Mouse (Mus musculus) liver, adult 2 months (tissue): ENCODE measurements around the gene Plau. TPM values are rescaled to one million over a fixed set of nuclear protein-coding genes. Genes with fewer than 3 reads are reported as not detected.

Source experiments
- DNase-seq: peaks from one replicate; pipeline ENCODE4 v3.0.0-alpha.2; 2011; ENCODE audit warnings: low read depth, low spot score; ENCODE audit errors: extremely low read depth
- H3K27ac ChIP-seq: fragments of 200-500 bp; replicated peaks from 2 replicates; pipeline ENCODE4 v1.5.1; 2012; ENCODE audit warnings: low read depth, mild to moderate bottlenecking, control low read depth, inconsistent platforms, low read length; ENCODE audit not compliant: insufficient read depth
- H3K27me3 ChIP-seq: fragments of 200-500 bp; 2 replicates; pipeline ENCODE4 v1.6.1; 2012; ENCODE audit warnings: mild to moderate bottlenecking, moderate library complexity, low read length, inconsistent platforms; ENCODE audit not compliant: control insufficient read depth, insufficient read depth
- H3K36me3 ChIP-seq: fragments of 200-500 bp; 2 replicates; pipeline ENCODE4 v1.6.1; 2012; ENCODE audit warnings: low read length, inconsistent platforms; ENCODE audit not compliant: control insufficient read depth, insufficient read depth
- H3K4me1 ChIP-seq: fragments of 200-500 bp; 2 replicates; pipeline ENCODE4 v1.6.1; 2011; ENCODE audit warnings: low read length; ENCODE audit not compliant: control insufficient read depth, insufficient read depth
- H3K4me3 ChIP-seq: fragments of 200-500 bp; 2 replicates; pipeline ENCODE4 v1.5.1; 2011; ENCODE audit warnings: low read depth, mild to moderate bottlenecking, control low read depth, low read length, moderate library complexity; ENCODE audit not compliant: insufficient read depth
- H3K79me2 ChIP-seq: fragments of 200-500 bp; 2 replicates; pipeline ENCODE4 v1.6.1; 2012; ENCODE audit warnings: inconsistent platforms, mild to moderate bottlenecking, low read length, moderate library complexity; ENCODE audit not compliant: control insufficient read depth, insufficient read depth
- H3K9ac ChIP-seq: fragments of 200-500 bp; 2 replicates; pipeline ENCODE4 v1.6.1; 2012; ENCODE audit warnings: low read depth, mild to moderate bottlenecking, control low read depth, inconsistent platforms, low read length
- CTCF ChIP-seq: fragments of 200-500 bp; IDR thresholded peaks from 2 replicates; pipeline ENCODE4 v1.5.1; 2011; ENCODE audit warnings: low read depth, low read length, control low read depth
- POLR2A ChIP-seq: fragments of 200-500 bp; IDR thresholded peaks from 2 replicates; pipeline ENCODE4 v1.6.1; 2011; ENCODE audit warnings: low read length, control low read depth; ENCODE audit not compliant: insufficient read depth; ENCODE audit errors: extremely low read depth
- WGBS: fragments of 180-500 bp; shearing (Covaris S2); methylation state at CpG from one replicate; pipeline ENCODE4 v1.1.7; 2018; 5-methylcytosine and 5-hydroxymethylcytosine counted together
- polyA plus RNA-seq: library from polyadenylated mRNA; depleted of rRNA; stranded (reverse); fragments of >200 nt; gene quantifications from 2 replicates; pipeline ENCODE4 v1.2.3, GENCODE M21; 2012
- total RNA-seq: library from RNA; depleted of rRNA; stranded (reverse); fragments of >200 nt; gene quantifications from 2 replicates; pipeline ENCODE4 v1.2.3, GENCODE M21; 2014

Gene Plau
- total and polyA plus RNA-seq, 2 experiments: 0.57 to 1.2 TPM

DNA sequence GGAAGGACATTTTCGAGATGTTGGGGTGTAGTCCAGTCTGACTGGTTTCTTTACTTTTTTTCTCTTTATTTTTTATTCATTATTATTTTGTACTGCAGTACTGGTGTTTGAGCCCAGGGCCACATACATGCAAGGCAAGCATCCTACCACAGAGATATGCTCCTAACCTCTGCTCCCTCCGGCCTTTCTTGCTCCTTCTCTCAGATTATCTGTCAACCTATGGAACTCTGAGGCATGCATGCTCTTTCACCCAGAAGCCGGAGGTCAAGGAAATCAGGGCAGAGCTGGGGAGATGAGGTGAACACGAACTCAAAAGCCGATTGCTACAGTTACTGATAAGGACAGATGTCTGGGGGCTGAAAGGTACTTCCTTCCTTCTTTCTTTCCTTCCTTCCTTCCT lies 32.0 kb upstream of the Plau start:
- no peaks in the 10 kb centered on the region for H3K36me3 ChIP-seq
- H3K79me2 ChIP-seq: no peaks in the 10 kb centered on the region
- no peaks in the 10 kb centered on the region for H3K27me3 ChIP-seq
- no peak overlapping the region for H3K4me3 ChIP-seq
- DNase-seq: no peak
- no peaks in the 10 kb centered on the region for H3K4me1 ChIP-seq
- no peak for TF ChIP-seq CTCF
- TF ChIP-seq POLR2A: no peak
- H3K9ac ChIP-seq: no peak overlapping the region
- WGBS: 64% methylated on average over 5 of the region's 5 CpGs
- no peak overlapping the region for H3K27ac ChIP-seq

DNA sequence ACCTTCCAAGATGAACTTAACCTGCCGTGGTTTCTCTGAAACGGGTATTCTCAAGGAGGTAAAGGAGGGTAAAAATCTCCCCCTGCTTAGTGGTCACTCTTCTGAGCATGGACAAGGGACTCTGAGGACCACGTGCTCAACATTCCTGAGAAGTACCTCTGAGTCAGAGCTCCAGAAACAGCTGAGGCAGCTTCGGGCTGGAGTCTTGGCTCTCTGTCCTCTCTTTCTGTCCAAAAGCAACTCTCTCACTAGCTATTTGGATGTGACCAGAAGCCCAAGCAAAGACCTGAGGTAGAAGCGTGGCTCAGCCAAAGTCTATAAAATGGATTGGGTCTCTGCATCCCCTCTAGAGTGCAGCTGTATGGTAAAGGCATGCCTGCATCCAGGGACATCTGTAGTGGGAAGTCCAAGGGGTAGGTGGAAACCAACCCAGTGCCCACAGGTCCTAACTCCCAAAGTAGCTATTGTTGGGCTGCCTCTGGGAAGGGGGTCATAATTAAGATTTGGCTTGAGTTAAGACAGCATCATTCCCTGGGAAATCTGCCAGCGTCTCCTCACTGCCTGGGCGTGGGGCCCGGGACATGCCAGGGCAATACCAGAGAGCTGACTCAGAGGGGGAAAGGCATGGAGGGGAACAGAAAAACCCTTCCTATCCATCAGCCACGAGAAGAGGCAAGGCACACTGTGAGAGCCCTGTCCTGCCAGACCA lies 31.3 kb upstream of the Plau start:
- WGBS: 70% methylated on average over 9 of the region's 9 CpGs
- Histone ChIP-seq H3K36me3 (no peaks in the 10 kb centered on the region), H3K4me3 (no peak overlapping the region), H3K27ac (no peak overlapping the region), H3K79me2 (no peaks in the 10 kb centered on the region), H3K4me1 (no peaks in the 10 kb centered on the region), H3K9ac (no peak overlapping the region), H3K27me3 (no peaks in the 10 kb centered on the region)
- no peak for DNase-seq
- TF ChIP-seq CTCF (no peak), POLR2A (no peak)

DNA sequence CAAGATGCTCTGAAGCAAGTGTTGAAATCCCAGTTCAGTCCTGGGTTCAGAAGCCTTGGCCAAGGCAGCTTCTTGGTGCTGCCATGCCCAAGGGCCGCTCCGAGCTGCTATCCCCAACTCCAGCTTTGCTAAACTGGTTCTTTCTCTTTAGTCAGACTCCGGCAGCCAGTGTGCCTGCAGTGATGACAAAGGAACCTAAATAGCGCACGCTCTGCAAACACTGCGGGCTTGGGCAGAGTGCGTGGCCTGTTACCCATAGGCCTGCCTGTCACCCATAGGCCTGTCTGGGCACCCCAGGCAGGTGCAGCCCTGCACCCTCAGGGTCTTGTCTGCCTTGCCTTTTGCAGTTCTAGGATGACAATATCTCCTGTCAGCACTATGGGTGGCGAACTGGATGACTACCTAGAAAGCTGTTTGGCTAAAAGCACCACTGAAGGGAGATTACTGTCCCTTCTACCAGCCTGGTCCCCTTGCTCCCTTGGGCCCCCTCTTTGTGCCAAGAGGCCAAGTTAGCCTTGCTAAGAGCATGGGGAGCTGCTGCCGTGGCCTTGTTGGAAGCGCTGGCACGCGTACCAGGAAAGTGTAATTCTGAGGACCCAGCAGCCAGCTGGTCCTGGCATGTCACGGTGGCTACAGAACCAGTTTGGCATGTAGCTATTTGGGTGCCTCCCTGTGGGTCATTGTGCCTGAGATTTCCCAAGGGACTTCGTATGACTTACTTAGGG lies 30.2 kb upstream of the Plau start:
- DNase-seq: no peak
- Histone ChIP-seq H3K4me3 (no peak overlapping the region), H3K27ac (no peak overlapping the region), H3K9ac (no peak overlapping the region), H3K79me2 (no peaks in the 10 kb centered on the region), H3K36me3 (no peaks in the 10 kb centered on the region), H3K27me3 (no peaks in the 10 kb centered on the region), H3K4me1 (no peaks in the 10 kb centered on the region)
- TF ChIP-seq CTCF (no peak), POLR2A (no peak)
- WGBS: 91% methylated on average over 14 of the region's 14 CpGs

DNA sequence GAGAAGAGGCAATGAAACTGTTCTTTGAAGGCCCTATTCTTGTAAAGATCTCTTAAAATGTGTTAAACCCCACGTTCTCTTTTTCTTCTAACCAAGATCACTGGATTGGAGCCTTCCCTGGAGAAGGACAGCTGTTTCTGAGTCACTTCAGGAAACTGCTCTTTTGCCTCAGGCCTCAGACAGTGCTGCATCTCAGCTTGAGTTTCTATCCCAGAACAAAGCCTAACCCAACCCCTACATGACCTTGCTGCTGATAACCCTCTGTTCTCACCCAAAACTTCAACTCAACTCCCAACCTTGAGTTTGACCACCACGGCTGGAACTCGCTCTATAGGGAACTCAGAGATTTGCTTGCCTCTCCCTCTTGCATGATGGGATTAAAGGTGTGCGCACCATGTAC lies 27.1 kb upstream of the Plau start:
- 86% methylated on average over 4 of the region's 4 CpGs for WGBS
- no peak overlapping the region for H3K27ac ChIP-seq
- no peak overlapping the region for H3K9ac ChIP-seq

DNA sequence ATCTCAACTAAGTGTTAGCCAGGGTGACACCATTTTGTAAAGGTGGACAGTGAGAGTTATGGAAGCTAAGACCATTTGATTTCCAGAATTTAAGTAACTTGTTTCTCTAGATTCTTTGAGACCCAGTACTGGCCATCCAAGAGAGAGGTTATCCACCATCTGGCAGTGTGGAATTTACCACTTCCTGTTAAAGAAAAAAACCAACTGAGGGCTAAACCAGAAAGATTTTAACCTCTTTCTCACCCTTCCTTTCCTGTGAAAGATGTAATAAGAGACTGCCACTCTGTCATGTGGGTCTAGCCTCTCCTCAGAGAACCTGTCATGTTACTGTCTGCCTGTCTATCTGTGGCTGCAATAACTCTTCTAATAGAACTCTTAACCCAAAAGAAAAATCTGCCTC lies 26.6 kb upstream of the Plau start:
- Histone ChIP-seq H3K27me3 (no peaks in the 10 kb centered on the region), H3K27ac (no peak overlapping the region), H3K36me3 (no peaks in the 10 kb centered on the region), H3K9ac (no peak overlapping the region), H3K4me3 (no peak overlapping the region), H3K4me1 (no peaks in the 10 kb centered on the region), H3K79me2 (no peaks in the 10 kb centered on the region)
- TF ChIP-seq CTCF (no peak), POLR2A (no peak)
- DNase-seq: no peak

More for the DNA sequence above, 27.1 kb upstream of the Plau start:
- H3K27me3 ChIP-seq: no peaks in the 10 kb centered on the region
- no peak for DNase-seq
- no peaks in the 10 kb centered on the region for H3K4me1 ChIP-seq
- no peaks in the 10 kb centered on the region for H3K36me3 ChIP-seq
- no peak overlapping the region for H3K4me3 ChIP-seq
- H3K79me2 ChIP-seq: no peaks in the 10 kb centered on the region
- TF ChIP-seq POLR2A: no peak
- no peak for TF ChIP-seq CTCF

DNA sequence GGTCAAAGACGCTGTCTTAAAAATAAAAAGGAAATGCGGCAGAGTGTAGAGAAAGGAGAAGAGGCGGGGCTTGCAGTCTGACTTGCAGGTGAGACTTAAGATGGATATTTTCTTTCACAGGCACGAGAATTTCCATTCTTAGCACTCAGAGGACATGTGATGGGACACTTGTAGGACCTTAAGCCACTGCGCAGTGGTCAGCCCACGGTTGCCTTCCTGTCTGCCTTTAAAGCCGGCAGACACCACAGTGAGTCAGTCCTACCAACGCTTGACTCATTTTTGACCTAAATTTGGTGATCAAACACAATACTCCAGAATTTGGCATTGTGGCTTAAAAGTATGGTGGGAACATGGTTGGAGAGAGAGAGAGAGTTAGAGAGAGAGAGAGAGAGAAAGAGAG lies 25.2 kb upstream of the Plau start:
- no peaks in the 10 kb centered on the region for H3K36me3 ChIP-seq
- 89% methylated on average over 8 of the region's 8 CpGs for WGBS
- TF ChIP-seq POLR2A (no peak), CTCF (no peak)

More for the DNA sequence above, 25.2 kb upstream of the Plau start:
- Histone ChIP-seq H3K27ac (no peak overlapping the region), H3K4me3 (no peak overlapping the region), H3K27me3 (no peaks in the 10 kb centered on the region), H3K4me1 (no peaks in the 10 kb centered on the region), H3K9ac (no peak overlapping the region), H3K79me2 (no peaks in the 10 kb centered on the region)
- DNase-seq: no peak
